Mouse (Mus musculus) G1E (cell line): ENCODE measurements around the gene Gm10073. TPM values are rescaled to one million over a fixed set of nuclear protein-coding genes. Genes with fewer than 3 reads are reported as not detected.

ENCODE experiments used
- ATAC-seq: 2 replicates; pipeline ENCODE4 v1.8.0; 2016; ENCODE audit warnings: mild to moderate bottlenecking; ENCODE audit not compliant: insufficient number of reproducible peaks, poor library complexity, low FRiP score, severe bottlenecking; ENCODE audit errors: extremely low read depth
- DNase-seq: peaks from one replicate; pipeline ENCODE4 v3.0.0; 2012; ENCODE audit warnings: low spot score
- H3K27me3 ChIP-seq: 2 replicates; pipeline ENCODE4 v1.6.1; 2012; ENCODE audit warnings: mild to moderate bottlenecking, low read length, inconsistent platforms; ENCODE audit not compliant: insufficient read depth
- H3K36me3 ChIP-seq: replicated peaks from 2 replicates; pipeline ENCODE3; 2012; ENCODE audit warnings: mild to moderate bottlenecking, inconsistent platforms
- H3K4me1 ChIP-seq: 2 replicates; pipeline ENCODE4 v1.6.1; 2012; ENCODE audit warnings: low read depth, low read length, inconsistent platforms, mixed read lengths; ENCODE audit not compliant: insufficient read depth
- H3K4me3 ChIP-seq: 2 replicates; pipeline ENCODE4 v1.5.1; 2012; ENCODE audit warnings: low read depth, mild to moderate bottlenecking, inconsistent platforms, low read length, moderate library complexity, mixed read lengths
- H3K9me3 ChIP-seq: replicated peaks from 2 replicates; pipeline ENCODE4 v1.6.1; 2012; ENCODE audit warnings: inconsistent platforms
- CTCF ChIP-seq: IDR thresholded peaks from 2 replicates; pipeline ENCODE4 v1.5.1; 2012; ENCODE audit warnings: low read depth, low read length, inconsistent platforms, mixed read lengths
- GATA1 ChIP-seq: IDR thresholded peaks from 2 replicates; pipeline ENCODE4 v1.6.1; 2012; ENCODE audit warnings: borderline replicate concordance, low read length, inconsistent platforms, mixed read lengths
- GATA2 ChIP-seq: IDR thresholded peaks from 2 replicates; pipeline ENCODE4 v1.6.1; 2012; ENCODE audit warnings: low read depth, low read length, inconsistent platforms, borderline replicate concordance
- POLR2AphosphoS5 ChIP-seq: IDR thresholded peaks from 2 replicates; pipeline ENCODE4 v1.6.1; 2012; ENCODE audit warnings: low read depth, low read length, inconsistent platforms; ENCODE audit not compliant: insufficient replicate concordance
- TAL1 ChIP-seq: conservative IDR thresholded peaks from 2 replicates; pipeline ENCODE4 v1.6.1; 2012; ENCODE audit warnings: low read depth, low read length, inconsistent platforms, mixed read lengths
- polyA plus RNA-seq: library from polyadenylated mRNA; stranded (reverse); fragments of >175 nt; gene quantifications from 2 replicates; pipeline ENCODE4 v1.2.3, GENCODE M21; 2012
- total RNA-seq, 2 experiments: library from RNA; stranded (forward) in 1 of 2; stranded (reverse) in 1 of 2; fragments of 200-1000 nt in 1 of 2; fragments of >200 nt in 1 of 2; fragmentation: Nextera tagmentation in 1 of 2; gene quantifications; 2 replicates each; pipeline ENCODE4 v1.2.3; 2014 to 2017

Gene Gm10073
- total and polyA plus RNA-seq, 3 experiments, result 19.3 to 296 (median 20.2) TPM

- Histone ChIP-seq H3K27me3 (no peaks in the 10 kb centered on the region), H3K4me1 (no peaks in the 10 kb centered on the region), H3K4me3 (no peak overlapping the region), H3K9me3 (no peaks in the 10 kb centered on the region), H3K36me3 (no peaks in the 10 kb centered on the region)
- no peak for ATAC-seq
- DNase-seq, result no peak
- TF ChIP-seq CTCF (peak; percentile 42), POLR2AphosphoS5 (no peak)
Measured at GRCm38 (mm10) chr8:106527241-106528036, 45.8 kb downstream of the Gm10073 start.

- no peaks in the 10 kb centered on the region for H3K4me1 ChIP-seq
- DNase-seq (no peak), ATAC-seq (no peak)
- no peaks in the 10 kb centered on the region for H3K9me3 ChIP-seq
- no peaks in the 10 kb centered on the region for H3K36me3 ChIP-seq
- H3K27me3 ChIP-seq, result no peaks in the 10 kb centered on the region
- TF ChIP-seq TAL1 (no peak), CTCF (no peak), POLR2AphosphoS5 (no peak), GATA2 (no peak), GATA1 (no peak)
- H3K4me3 ChIP-seq, result no peak overlapping the region
Measured at GRCm38 (mm10) chr8:106526725-106527124, 46.5 kb downstream of the Gm10073 start.

Other genes with a start within 250 kb of the Gm10073 start
- not detected in 2 replicates for gene Smpd3, start 235.5 kb downstream of the Gm10073 start, total RNA-seq (2014; fragmentation: Nextera tagmentation)
- gene Smpd3, start 235.5 kb downstream of the Gm10073 start, total RNA-seq (2017), result 0.06 TPM in 1 of 2 replicates, not detected in the other
- not detected in 2 replicates for gene Smpd3, start 235.5 kb downstream of the Gm10073 start, polyA plus RNA-seq
- not detected in 2 replicates for gene Zfp90, start 158.1 kb downstream of the Gm10073 start, total RNA-seq (2014; fragmentation: Nextera tagmentation)
- gene Zfp90, start 158.1 kb downstream of the Gm10073 start, total RNA-seq (2017), result 0.22 and 0.29 TPM in 2 replicates
- gene Zfp90, start 158.1 kb downstream of the Gm10073 start, polyA plus RNA-seq, result not detected in 2 replicates
- not detected in 2 replicates for gene 6030452D12Rik, start 72.9 kb downstream of the Gm10073 start, total RNA-seq (2014; fragmentation: Nextera tagmentation)
- not detected in 2 replicates for gene 6030452D12Rik, start 72.9 kb downstream of the Gm10073 start, total RNA-seq (2017)
- not detected in 2 replicates for gene 6030452D12Rik, start 72.9 kb downstream of the Gm10073 start, polyA plus RNA-seq
- not detected in 2 replicates for gene Cdh3, start 62.6 kb downstream of the Gm10073 start, total RNA-seq (2014; fragmentation: Nextera tagmentation)
- gene Cdh3, start 62.6 kb downstream of the Gm10073 start, total RNA-seq (2017), result 0.05 TPM in 1 of 2 replicates, not detected in the other
- gene Cdh3, start 62.6 kb downstream of the Gm10073 start, polyA plus RNA-seq, result not detected in 2 replicates
- gene Cdh1, start 29.9 kb upstream of the Gm10073 start, total RNA-seq (2014; fragmentation: Nextera tagmentation), result not detected in 2 replicates
- gene Cdh1, start 29.9 kb upstream of the Gm10073 start, total RNA-seq (2017), result 0.06 and 0.11 TPM in 2 replicates
- gene Cdh1, start 29.9 kb upstream of the Gm10073 start, polyA plus RNA-seq, result not detected in 2 replicates
- gene Tango6, start 109.6 kb upstream of the Gm10073 start, total RNA-seq (2014; fragmentation: Nextera tagmentation), result 5.6 and 6.5 TPM in 2 replicates
- 2.0 and 2.7 TPM in 2 replicates for gene Tango6, start 109.6 kb upstream of the Gm10073 start, total RNA-seq (2017)
- gene Tango6, start 109.6 kb upstream of the Gm10073 start, polyA plus RNA-seq, result 1.7 and 2.0 TPM in 2 replicates